Mouse (Mus musculus) lung, embryonic 14.5 days (tissue): ENCODE results near the gene Nf2. TPM values are rescaled to one million over a fixed set of nuclear protein-coding genes. Genes with fewer than 3 reads are reported as not detected.

ENCODE experiments used
- ATAC-seq: fragments of 200-750 bp; cut with Nextera tagmentation; 2 replicates; pipeline ENCODE4 v1.8.0; 2017; ENCODE audit warnings: mild to moderate bottlenecking, moderate TSS enrichment, moderate library complexity; ENCODE audit not compliant: insufficient read depth
- DNase-seq: peaks from one replicate; pipeline ENCODE4 v3.0.0-alpha.2; 2015
- H3K27ac ChIP-seq: fragments of 300-500 bp; sonication (generic); 2 replicates; pipeline ENCODE4 v1.5.1; 2014; ENCODE audit warnings: low read depth, mild to moderate bottlenecking, moderate library complexity
- H3K27me3 ChIP-seq: fragments of 300-500 bp; sonication (generic); 2 replicates; pipeline ENCODE4 v1.6.1; 2014; ENCODE audit warnings: low read length, control low read depth; ENCODE audit not compliant: insufficient read depth
- H3K36me3 ChIP-seq: fragments of 300-500 bp; sonication (generic); 2 replicates; pipeline ENCODE4 v1.6.1; 2014; ENCODE audit warnings: control low read depth; ENCODE audit not compliant: insufficient read depth
- H3K4me1 ChIP-seq: fragments of 300-500 bp; sonication (generic); 2 replicates; pipeline ENCODE4 v1.6.1; 2014; ENCODE audit warnings: antibody characterized with exemption, control low read depth; ENCODE audit not compliant: insufficient read depth
- H3K4me2 ChIP-seq: fragments of 300-500 bp; sonication (generic); 2 replicates; pipeline ENCODE4 v1.6.1; 2014; ENCODE audit warnings: mild to moderate bottlenecking
- H3K4me3 ChIP-seq: fragments of 300-500 bp; sonication (generic); 2 replicates; pipeline ENCODE4 v1.5.1; 2014; ENCODE audit warnings: low read depth, low read length
- H3K9ac ChIP-seq: fragments of 300-500 bp; sonication (generic); 2 replicates; pipeline ENCODE4 v1.6.1; 2014
- H3K9me3 ChIP-seq: fragments of 300-500 bp; sonication (generic); 2 replicates; pipeline ENCODE4 v1.6.1; 2016; ENCODE audit warnings: low read depth, low read length, control low read depth
- CTCF ChIP-seq: IDR thresholded peaks from 2 replicates; pipeline ENCODE4 v1.5.1; 2016; ENCODE audit warnings: antibody characterized with exemption, low read depth
- WGBS: fragments of 180-500 bp; shearing (Covaris S2); extraction: QIAGEN DNeasy Blood & Tissue Kit; methylation state at CpG from one replicate; pipeline ENCODE4 v1.1.7; 2014; 5-methylcytosine and 5-hydroxymethylcytosine counted together
- polyA plus RNA-seq: library from polyadenylated mRNA; unstranded; fragments of >200 nt; fragmentation: Nextera tagmentation; extraction: Ambion mirVana; gene quantifications from 2 replicates; pipeline ENCODE4 v1.2.1, GENCODE M21; 2014

Gene Nf2
- polyA plus RNA-seq, 1 experiment from 2014 or later = 43.3 TPM

GRCm38 (mm10) chr11:4874551-4874950, 25.2 kb upstream of the Nf2 start:
- H3K4me1 ChIP-seq = peaks cover 4% of the 10 kb centered on the region
- no peaks in the 10 kb centered on the region for H3K9me3 ChIP-seq
- H3K27ac ChIP-seq = no peak overlapping the region
- 6% methylated on average over 10 of the region's 10 CpGs for WGBS
- H3K4me3 ChIP-seq = peak overlapping the region; percentile 56
- H3K36me3 ChIP-seq = no peaks in the 10 kb centered on the region
- H3K27me3 ChIP-seq = no peaks in the 10 kb centered on the region
- no peak for TF ChIP-seq CTCF
- H3K9ac ChIP-seq = peak overlapping the region; percentile 54
- ATAC-seq = peak; percentile 26; the same call in 1 of the 2 replicates
- H3K4me2 ChIP-seq = peak overlapping the region; percentile 66
- DNase-seq = peak; percentile 21

GRCm38 (mm10) chr11:4873755-4874475, 24.6 kb upstream of the Nf2 start, which contains the start of gene Nipsnap1:
TSS of gene Nipsnap1 (plus strand) at chr11:4873951.
- peak; percentile 82 for DNase-seq
- peak; percentile 91 for ATAC-seq
- TF ChIP-seq CTCF = no peak
- Histone ChIP-seq H3K4me3 (peak within 1 kb of the TSS; percentile 56), H3K27ac (0 out of 2 replicates have a peak within 1 kb of the TSS, but pooled peaks have one; percentile 4), H3K9me3 (no peaks in the 10 kb centered on the region), H3K9ac (peak within 1 kb of the TSS; percentile 54), H3K36me3 (no peaks in the 10 kb centered on the region), H3K4me1 (peaks cover 4% of the 10 kb centered on the region), H3K27me3 (no peaks in the 10 kb centered on the region), H3K4me2 (peak within 1 kb of the TSS; percentile 66)
- WGBS = under 1% methylated on average over 30 of the region's 30 CpGs

- ATAC-seq = no peak
- 35% methylated on average over 10 of the region's 10 CpGs for WGBS
- DNase-seq = peak; percentile 90
- TF ChIP-seq CTCF = peak; percentile 81
- Histone ChIP-seq H3K9ac (no peak overlapping the region), H3K36me3 (no peaks in the 10 kb centered on the region), H3K4me1 (no peaks in the 10 kb centered on the region), H3K4me2 (no peak overlapping the region), H3K9me3 (no peaks in the 10 kb centered on the region), H3K27me3 (no peaks in the 10 kb centered on the region), H3K27ac (no peak overlapping the region), H3K4me3 (no peak overlapping the region)
Measured at GRCm38 (mm10) chr11:4865645-4866251, 16.4 kb upstream of the Nf2 start.

GRCm38 (mm10) chr11:4862730-4863129, 13.4 kb upstream of the Nf2 start:
- H3K4me2 ChIP-seq = no peak overlapping the region
- H3K27ac ChIP-seq = no peak overlapping the region
- DNase-seq (no peak), ATAC-seq (no peak)
- no peak overlapping the region for H3K9ac ChIP-seq
- no peaks in the 10 kb centered on the region for H3K36me3 ChIP-seq
- H3K9me3 ChIP-seq = no peaks in the 10 kb centered on the region
- no peak overlapping the region for H3K4me3 ChIP-seq
- TF ChIP-seq CTCF = no peak
- H3K27me3 ChIP-seq = no peaks in the 10 kb centered on the region
- WGBS = 93% methylated on average over 1 of the region's 1 CpGs
- no peaks in the 10 kb centered on the region for H3K4me1 ChIP-seq

GRCm38 (mm10) chr11:4861816-4862604, 12.7 kb upstream of the Nf2 start:
- H3K4me2 ChIP-seq = no peak overlapping the region
- no peak for DNase-seq

GRCm38 (mm10) chr11:4860986-4861385, 11.7 kb upstream of the Nf2 start:
- H3K4me3 ChIP-seq = no peak overlapping the region
- H3K36me3 ChIP-seq = no peaks in the 10 kb centered on the region
- ATAC-seq (no peak), DNase-seq (no peak)
- no peak overlapping the region for H3K27ac ChIP-seq
- H3K27me3 ChIP-seq = no peaks in the 10 kb centered on the region
- no peaks in the 10 kb centered on the region for H3K4me1 ChIP-seq
- TF ChIP-seq CTCF = no peak
- H3K4me2 ChIP-seq = no peak overlapping the region
- 36% methylated on average over 1 of the region's 1 CpGs for WGBS
- no peaks in the 10 kb centered on the region for H3K9me3 ChIP-seq
- no peak overlapping the region for H3K9ac ChIP-seq

More at GRCm38 (mm10) chr11:4861816-4862604, 12.7 kb upstream of the Nf2 start:
- no peak for ATAC-seq
- no peaks in the 10 kb centered on the region for H3K4me1 ChIP-seq
- H3K9me3 ChIP-seq = no peaks in the 10 kb centered on the region
- no peak for TF ChIP-seq CTCF
- no peak overlapping the region for H3K27ac ChIP-seq
- no peak overlapping the region for H3K9ac ChIP-seq
- no peak overlapping the region for H3K4me3 ChIP-seq
- 43% methylated on average over 11 of the region's 11 CpGs for WGBS
- no peaks in the 10 kb centered on the region for H3K27me3 ChIP-seq
- H3K36me3 ChIP-seq = no peaks in the 10 kb centered on the region

- no peaks in the 10 kb centered on the region for H3K27me3 ChIP-seq
- no peak overlapping the region for H3K9ac ChIP-seq
- no peaks in the 10 kb centered on the region for H3K9me3 ChIP-seq
- H3K27ac ChIP-seq = no peak overlapping the region
- H3K4me2 ChIP-seq = no peak overlapping the region
- no peak for ATAC-seq
- no peaks in the 10 kb centered on the region for H3K36me3 ChIP-seq
- no peak for DNase-seq
- H3K4me1 ChIP-seq = no peaks in the 10 kb centered on the region
- 45% methylated on average over 2 of the region's 2 CpGs for WGBS
- H3K4me3 ChIP-seq = no peak overlapping the region
- no peak for TF ChIP-seq CTCF
Measured at GRCm38 (mm10) chr11:4858416-4858815, 9.1 kb upstream of the Nf2 start.
